Mouse (Mus musculus) MEL (cell line): ENCODE results near the gene Gbx2. TPM values are rescaled to one million over a fixed set of nuclear protein-coding genes. Genes with fewer than 3 reads are reported as not detected.

Source experiments
- DNase-seq: peaks from one replicate; pipeline ENCODE4 v3.0.0; 2011; ENCODE audit warnings: low read depth, low spot score
- H3K27ac ChIP-seq: 2 replicates; pipeline ENCODE4 v1.5.1; 2012; ENCODE audit warnings: low read depth, mild to moderate bottlenecking, control low read depth, low read length, moderate library complexity; ENCODE audit not compliant: control insufficient read depth
- H3K27me3 ChIP-seq, 2 experiments: fragments of 150-350 bp in 1 of 2; sonication (generic) in 1 of 2; 2 replicates each; pipeline ENCODE4 v1.6.1; 2012; ENCODE audit warnings: low read length in 2 of 2, mild to moderate bottlenecking in 2 of 2, improper control_type of control experiment in 1 of 2, moderate library complexity in 1 of 2; ENCODE audit not compliant: insufficient read depth in 2 of 2, control insufficient read depth in 1 of 2
- H3K36me3 ChIP-seq, 2 experiments: 2 replicates each; pipeline ENCODE4 v1.6.1; 2012 to 2014; ENCODE audit warnings: low read length in 2 of 2, improper control_type of control experiment in 1 of 2, inconsistent platforms in 1 of 2, mild to moderate bottlenecking in 1 of 2; ENCODE audit not compliant: insufficient read depth in 2 of 2, control insufficient read depth in 1 of 2
- H3K4me1 ChIP-seq, 2 experiments: fragments of 150-350 bp in 1 of 2; sonication (generic) in 1 of 2; 2 replicates each; pipeline ENCODE4 v1.6.1; 2012; ENCODE audit warnings: low read length in 2 of 2, improper control_type of control experiment in 1 of 2, mild to moderate bottlenecking in 1 of 2; ENCODE audit not compliant: insufficient read depth in 2 of 2, control insufficient read depth in 1 of 2
- H3K4me3 ChIP-seq, 2 experiments: fragments of 150-350 bp in 1 of 2; sonication (generic) in 1 of 2; 2 replicates each; pipeline ENCODE4 v1.5.1; 2012; ENCODE audit warnings: low read depth in 2 of 2, low read length in 2 of 2, mild to moderate bottlenecking in 2 of 2, moderate library complexity in 2 of 2, control low read depth in 1 of 2, improper control_type of control experiment in 1 of 2; ENCODE audit not compliant: control insufficient read depth in 1 of 2, insufficient read depth in 1 of 2
- H3K79me2 ChIP-seq: 2 replicates; pipeline ENCODE4 v1.6.1; 2012; ENCODE audit warnings: mild to moderate bottlenecking, low read length, moderate library complexity; ENCODE audit not compliant: control insufficient read depth, poor library complexity, insufficient read depth
- H3K9ac ChIP-seq: 2 replicates; pipeline ENCODE4 v1.6.1; 2012; ENCODE audit warnings: low read depth, mild to moderate bottlenecking, control low read depth, low read length, moderate library complexity; ENCODE audit not compliant: control insufficient read depth, poor library complexity, severe bottlenecking
- H3K9me3 ChIP-seq: fragments of 150-350 bp; sonication (generic); replicated peaks from 2 replicates; pipeline ENCODE4 v1.6.1; 2012; ENCODE audit warnings: mild to moderate bottlenecking, low read length, improper control_type of control experiment, moderate library complexity; ENCODE audit not compliant: insufficient read depth
- BHLHE40 ChIP-seq: IDR thresholded peaks from 2 replicates; pipeline ENCODE4 v1.6.1; 2012; ENCODE audit warnings: low read depth, mild to moderate bottlenecking, inconsistent platforms, low read length, improper control_type of control experiment, borderline replicate concordance
- CHD1 ChIP-seq: IDR thresholded peaks from 2 replicates; pipeline ENCODE4 v1.6.1; 2012; ENCODE audit warnings: low read depth, mild to moderate bottlenecking, inconsistent platforms, low read length, improper control_type of control experiment
- CTCF ChIP-seq, 3 experiments: IDR thresholded peaks in 2 of 3; conservative IDR thresholded peaks in 1 of 3; 2 replicates each; pipeline ENCODE4 v1.5.1; 2011 to 2012; ENCODE audit warnings: low read length in 3 of 3, low read depth in 2 of 3, mild to moderate bottlenecking in 2 of 3, improper control_type of control experiment in 1 of 3, inconsistent platforms in 1 of 3, mixed read lengths in 1 of 3, moderate library complexity in 1 of 3; ENCODE audit not compliant: control insufficient read depth in 1 of 3, insufficient read depth in 1 of 3, poor library complexity in 1 of 3, severe bottlenecking in 1 of 3
- E2F4 ChIP-seq: IDR thresholded peaks from 2 replicates; pipeline ENCODE4 v1.6.1; 2011; ENCODE audit warnings: low read depth, low read length, improper control_type of control experiment, borderline replicate concordance
- ETS1 ChIP-seq: IDR thresholded peaks from 2 replicates; pipeline ENCODE4 v1.6.1; 2012; ENCODE audit warnings: low read depth, mild to moderate bottlenecking, inconsistent platforms, low read length, improper control_type of control experiment, moderate library complexity
- GATA1 ChIP-seq: IDR thresholded peaks from 2 replicates; pipeline ENCODE4 v1.6.1; 2011; ENCODE audit warnings: low read depth, low read length, improper control_type of control experiment
- HCFC1 ChIP-seq: IDR thresholded peaks from 2 replicates; pipeline ENCODE4 v1.6.1; 2012; ENCODE audit warnings: low read depth, mild to moderate bottlenecking, inconsistent platforms, low read length, improper control_type of control experiment, moderate library complexity
- KAT2A ChIP-seq: conservative IDR thresholded peaks from 2 replicates; pipeline ENCODE4 v1.6.1; 2012; ENCODE audit warnings: low read depth, low read length, improper control_type of control experiment, inconsistent platforms
- MAFK ChIP-seq: IDR thresholded peaks from 2 replicates; pipeline ENCODE4 v1.6.1; 2011; ENCODE audit warnings: low read depth, mild to moderate bottlenecking, low read length, improper control_type of control experiment, borderline replicate concordance
- MAX ChIP-seq: IDR thresholded peaks from 2 replicates; pipeline ENCODE4 v1.6.1; 2011; ENCODE audit warnings: low read length, improper control_type of control experiment
- MAZ ChIP-seq: IDR thresholded peaks from 2 replicates; pipeline ENCODE4 v1.6.1; 2012; ENCODE audit warnings: low read depth, mild to moderate bottlenecking, inconsistent platforms, low read length, improper control_type of control experiment
- MEF2A ChIP-seq: IDR thresholded peaks from 2 replicates; pipeline ENCODE4 v1.6.1; 2014; ENCODE audit warnings: low read depth, mild to moderate bottlenecking, inconsistent platforms, low read length, improper control_type of control experiment; ENCODE audit not compliant: poor library complexity, insufficient replicate concordance, severe bottlenecking; ENCODE audit errors: extremely low read depth
- MXI1 ChIP-seq: IDR thresholded peaks from 2 replicates; pipeline ENCODE4 v1.6.1; 2011; ENCODE audit warnings: mild to moderate bottlenecking, low read depth, low read length, improper control_type of control experiment
- MYC ChIP-seq: IDR thresholded peaks from 2 replicates; pipeline ENCODE4 v1.6.1; 2011; ENCODE audit warnings: low read depth, mild to moderate bottlenecking, low read length, improper control_type of control experiment, moderate library complexity
- NELFE ChIP-seq: IDR thresholded peaks from 2 replicates; pipeline ENCODE4 v1.6.1; 2011; ENCODE audit warnings: low read depth, low read length, improper control_type of control experiment
- POLR2A ChIP-seq, 2 experiments: IDR thresholded peaks; 2 replicates each; pipeline ENCODE4 v1.6.1; 2011 to 2012; ENCODE audit warnings: low read length in 2 of 2, mild to moderate bottlenecking in 2 of 2, control low read depth in 1 of 2, improper control_type of control experiment in 1 of 2, low read depth in 1 of 2, moderate library complexity in 1 of 2; ENCODE audit not compliant: control insufficient read depth in 1 of 2, insufficient read depth in 1 of 2, poor library complexity in 1 of 2
- POLR2AphosphoS2 ChIP-seq: IDR thresholded peaks from 2 replicates; pipeline ENCODE4 v1.6.1; 2011; ENCODE audit warnings: low read length, improper control_type of control experiment
- POLR2AphosphoS5 ChIP-seq: IDR thresholded peaks from 2 replicates; pipeline ENCODE4 v1.6.1; 2012; ENCODE audit warnings: low read depth, borderline replicate concordance, mild to moderate bottlenecking, inconsistent platforms, low read length, moderate library complexity, mixed read lengths
- TBP ChIP-seq: IDR thresholded peaks from 2 replicates; pipeline ENCODE4 v1.8.0; 2011; ENCODE audit warnings: low read depth, low read length, improper control_type of control experiment
- TCF12 ChIP-seq: IDR thresholded peaks from 2 replicates; pipeline ENCODE4 v1.6.1; 2014; ENCODE audit warnings: low read depth, mild to moderate bottlenecking, inconsistent platforms, low read length, improper control_type of control experiment, moderate library complexity
- ZC3H11A ChIP-seq: IDR thresholded peaks from 2 replicates; pipeline ENCODE4 v1.6.1; 2012; ENCODE audit warnings: low read depth, mild to moderate bottlenecking, inconsistent platforms, low read length, improper control_type of control experiment
- ZKSCAN1 ChIP-seq: IDR thresholded peaks from 2 replicates; pipeline ENCODE4 v1.6.1; 2012; ENCODE audit warnings: low read depth, mild to moderate bottlenecking, inconsistent platforms, low read length, improper control_type of control experiment, moderate library complexity
- ZNF384 ChIP-seq: IDR thresholded peaks from 2 replicates; pipeline ENCODE4 v1.6.1; 2012; ENCODE audit warnings: low read depth, mild to moderate bottlenecking, inconsistent platforms, low read length, improper control_type of control experiment
- polyA plus RNA-seq, 2 experiments: library from polyadenylated mRNA; stranded (reverse) in 1 of 2; unstranded in 1 of 2; fragments of >175 nt in 1 of 2; fragments of >200 nt in 1 of 2; gene quantifications; 2 replicates each; pipeline versions ENCODE4 v1.2.1 to v1.2.4; 2012; ENCODE audit warnings: low replicate concordance in 2 of 2, low read depth in 1 of 2; ENCODE audit not compliant: insufficient read length in 2 of 2, insufficient read depth in 1 of 2, missing spikeins in 1 of 2
- total RNA-seq: library from RNA; depleted of rRNA; stranded (reverse); fragments of 300-350 nt; gene quantifications from 2 replicates; pipeline ENCODE4 v1.2.3, GENCODE M21; 2012

The Gbx2 gene
- total and polyA plus RNA-seq, 3 experiments = not detected

DNA sequence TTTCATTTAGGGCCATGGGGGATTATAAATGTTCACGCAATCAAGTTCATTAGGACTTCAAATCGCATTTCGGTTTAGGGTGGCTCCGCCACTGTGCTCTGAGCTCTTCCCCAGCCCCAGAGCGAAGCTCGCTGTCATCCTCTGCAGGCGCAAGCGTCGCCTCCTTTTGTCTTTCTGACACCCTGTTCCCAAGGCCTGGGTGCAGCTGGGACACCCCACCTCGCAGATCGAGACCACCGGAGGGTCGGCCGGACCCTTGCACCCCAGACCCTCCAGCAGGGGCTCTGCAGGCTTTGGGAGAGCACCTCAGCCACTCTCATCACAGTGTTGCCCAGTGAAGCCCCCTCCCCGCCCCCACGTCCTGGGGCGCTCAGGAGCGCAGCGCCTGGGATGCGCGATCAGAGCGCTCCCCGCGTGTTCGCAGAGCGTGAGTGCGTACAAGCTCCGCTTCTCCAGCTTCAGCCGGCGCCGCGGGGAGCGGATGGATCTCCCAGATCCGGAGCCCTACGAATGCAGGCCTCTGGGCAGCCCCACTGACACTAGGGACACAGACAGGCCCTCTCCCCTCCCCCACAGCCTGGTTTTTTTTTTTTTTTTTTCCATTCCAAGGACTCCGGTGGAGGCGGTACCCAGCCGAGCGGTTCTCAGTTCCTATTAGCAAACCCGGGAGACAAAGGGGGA is 10.9 kb upstream of the Gbx2 start:
- no peak overlapping the region for H3K27ac ChIP-seq
- no peak overlapping the region for H3K4me3 ChIP-seq
- H3K27me3 ChIP-seq = no peaks in the 10 kb centered on the region
- no peak for TF ChIP-seq CHD1
- no peak for TF ChIP-seq TBP
- TF ChIP-seq GATA1 = no peak
- no peak for TF ChIP-seq ZNF384
- no peak for TF ChIP-seq ZC3H11A
- no peak for TF ChIP-seq MAZ
- TF ChIP-seq CTCF (IDR thresholded peaks at IDR 0.05 in 2 of 3, conservative IDR thresholded peaks at IDR 0.05 in 1 of 3; ENCODE audit: control insufficient read depth in 1 of 3, insufficient read depth in 1 of 3, low read depth in 2 of 3, low read length in 3 of 3, poor library complexity in 1 of 3, severe bottlenecking in 1 of 3) = no peak
- no peak for TF ChIP-seq BHLHE40
- TF ChIP-seq MAFK = no peak
- no peak for TF ChIP-seq MXI1
- TF ChIP-seq HCFC1 = no peak
- no peak for TF ChIP-seq MEF2A
- no peak for TF ChIP-seq TCF12
- no peak for TF ChIP-seq MYC
- H3K9me3 ChIP-seq = no peaks in the 10 kb centered on the region
- H3K79me2 ChIP-seq = no peaks in the 10 kb centered on the region
- no peaks in the 10 kb centered on the region for H3K36me3 ChIP-seq
- H3K9ac ChIP-seq = no peak overlapping the region
- no peaks in the 10 kb centered on the region for H3K4me1 ChIP-seq
- no peak for DNase-seq

DNA sequence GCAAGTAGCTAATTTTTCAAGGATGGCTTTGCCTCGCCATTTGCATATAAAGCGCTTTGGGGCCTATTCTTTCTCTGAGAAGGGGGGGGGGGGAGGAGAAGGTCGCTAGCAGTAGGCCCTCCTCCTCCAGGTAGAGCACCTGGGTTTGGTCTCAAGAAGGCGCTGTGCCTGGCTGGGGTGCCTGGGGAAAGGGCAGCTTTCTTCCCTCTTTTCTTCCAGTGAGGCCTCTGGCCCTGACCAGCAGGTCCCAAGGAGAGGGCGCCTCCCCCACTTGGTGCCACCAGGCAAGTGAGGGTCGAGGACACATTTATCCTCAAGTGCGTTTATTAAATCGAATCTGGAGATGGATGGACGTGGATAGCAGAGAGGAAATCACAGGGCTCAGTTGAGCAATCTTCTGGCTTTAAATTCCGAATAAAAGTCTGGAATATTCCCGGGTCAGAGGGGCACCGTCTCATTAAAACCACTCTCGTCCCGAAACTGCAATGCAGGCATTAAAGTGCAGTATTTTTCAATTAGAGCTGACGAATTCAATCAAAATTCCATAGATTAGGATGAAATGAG is 10.1 kb upstream of the Gbx2 start:
- no peak for DNase-seq
- Histone ChIP-seq H3K79me2 (no peaks in the 10 kb centered on the region), H3K36me3 (no peaks in the 10 kb centered on the region), H3K4me1 (no peaks in the 10 kb centered on the region), H3K27me3 (no peaks in the 10 kb centered on the region), H3K9ac (no peak overlapping the region), H3K4me3 (no peak overlapping the region), H3K9me3 (no peaks in the 10 kb centered on the region), H3K27ac (no peak overlapping the region)
- TF ChIP-seq POLR2A (IDR thresholded peaks at IDR 0.05; ENCODE audit: control insufficient read depth in 1 of 2, insufficient read depth in 1 of 2, low read depth in 1 of 2, low read length in 2 of 2, poor library complexity in 1 of 2) (no peak), POLR2AphosphoS2 (no peak), CTCF (IDR thresholded peaks at IDR 0.05 in 2 of 3, conservative IDR thresholded peaks at IDR 0.05 in 1 of 3; ENCODE audit: control insufficient read depth in 1 of 3, insufficient read depth in 1 of 3, low read depth in 2 of 3, low read length in 3 of 3, poor library complexity in 1 of 3, severe bottlenecking in 1 of 3) (no peak), KAT2A (no peak), E2F4 (no peak), ZC3H11A (no peak), POLR2AphosphoS5 (no peak), ETS1 (no peak), ZKSCAN1 (no peak), MAX (no peak), MXI1 (no peak), NELFE (no peak)
